Mouse (Mus musculus) forebrain, embryonic 11.5 days (tissue): ENCODE measurements around the gene Atp6v0a2. TPM values are rescaled to one million over a fixed set of nuclear protein-coding genes. Genes with fewer than 3 reads are reported as not detected.

Experiments used
- ATAC-seq: fragments of 200-750 bp; cut with Nextera tagmentation; replicated peaks from 2 replicates; pipeline ENCODE4 v1.8.0; 2017; ENCODE audit warnings: moderate TSS enrichment; ENCODE audit not compliant: low FRiP score
- DNase-seq: peaks from one replicate; pipeline ENCODE4 v3.0.0-alpha.2; 2017; ENCODE audit warnings: low spot score
- H3K27ac ChIP-seq: fragments of 300-500 bp; sonication (generic); 2 replicates; pipeline ENCODE4 v1.5.1; 2014; ENCODE audit warnings: low read depth, low read length
- H3K27me3 ChIP-seq: fragments of 300-500 bp; sonication (generic); 2 replicates; pipeline ENCODE4 v1.6.1; 2014; ENCODE audit warnings: mild to moderate bottlenecking, low read length, mixed read lengths; ENCODE audit not compliant: control insufficient read depth, insufficient read depth
- H3K36me3 ChIP-seq: fragments of 300-500 bp; sonication (generic); 2 replicates; pipeline ENCODE4 v1.6.1; 2014; ENCODE audit warnings: mild to moderate bottlenecking, low read length, moderate library complexity, mixed read lengths; ENCODE audit not compliant: control insufficient read depth, insufficient read depth
- H3K4me1 ChIP-seq: fragments of 300-500 bp; sonication (generic); replicated peaks from 2 replicates; pipeline ENCODE4 v1.6.1; 2014; ENCODE audit warnings: low read length, mixed read lengths; ENCODE audit not compliant: control insufficient read depth, insufficient read depth
- H3K4me2 ChIP-seq: fragments of 300-500 bp; sonication (generic); 2 replicates; pipeline ENCODE4 v1.6.1; 2014; ENCODE audit warnings: low read depth, mild to moderate bottlenecking, low read length, moderate library complexity, mixed read lengths; ENCODE audit not compliant: severe bottlenecking
- H3K4me3 ChIP-seq: fragments of 300-500 bp; sonication (generic); 2 replicates; pipeline ENCODE4 v1.5.1; 2014; ENCODE audit warnings: low read depth, low read length
- H3K9ac ChIP-seq: fragments of 300-500 bp; sonication (generic); 2 replicates; pipeline ENCODE4 v1.6.1; 2014; ENCODE audit warnings: low read length
- H3K9me3 ChIP-seq: fragments of 300-500 bp; sonication (generic); 2 replicates; pipeline ENCODE4 v1.6.1; 2016; ENCODE audit warnings: low read length, mixed read lengths; ENCODE audit not compliant: control insufficient read depth
- WGBS: fragments of 180-500 bp; shearing (Covaris S2); extraction: QIAGEN DNeasy Blood & Tissue Kit; methylation state at CpG from one replicate; pipeline ENCODE4 v1.1.7; 2014; 5-methylcytosine and 5-hydroxymethylcytosine counted together
- polyA plus RNA-seq: library from polyadenylated mRNA; unstranded; fragments of >200 nt; fragmentation: Nextera tagmentation; extraction: Ambion mirVana; gene quantifications from 2 replicates; pipeline ENCODE4 v1.2.1, GENCODE M21; 2014

Atp6v0a2 gene
- polyA plus RNA-seq, 1 experiment from 2014 or later = 49.6 TPM

- Histone ChIP-seq H3K4me3 (no peak overlapping the region), H3K4me1 (no peaks in the 10 kb centered on the region), H3K4me2 (no peak overlapping the region), H3K27ac (no peak overlapping the region), H3K36me3 (peaks cover 7% of the 10 kb centered on the region; the same call in 1 of the 2 replicates), H3K9ac (no peak overlapping the region), H3K27me3 (no peaks in the 10 kb centered on the region), H3K9me3 (no peaks in the 10 kb centered on the region)
- 94% methylated on average over 8 of the region's 8 CpGs for WGBS
- ATAC-seq (no peak), DNase-seq (no peak)
Measured at GRCm38 (mm10) chr5:124715135-124715534, 86.8 kb downstream of the Atp6v0a2 start.

DNA sequence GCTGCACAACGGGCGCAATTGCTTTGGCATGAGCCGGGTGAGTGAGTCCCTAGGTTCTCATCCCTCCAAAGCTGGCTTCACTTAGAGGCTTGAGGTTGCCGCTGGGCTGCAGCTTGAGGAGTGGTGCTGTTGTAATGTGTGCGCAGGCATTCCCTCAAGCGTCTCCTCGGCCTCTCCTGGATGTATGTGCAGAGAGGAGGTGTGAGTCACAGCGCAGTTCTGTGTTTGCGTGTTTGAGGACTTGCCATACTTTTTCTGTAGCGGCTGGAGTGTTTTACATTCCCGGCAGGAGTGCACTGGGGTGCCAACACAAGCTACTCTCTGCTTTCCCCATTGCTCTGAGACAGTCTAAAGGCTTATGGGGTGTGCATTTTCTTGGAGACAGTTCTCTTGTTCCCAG, 89.6 kb downstream of the Atp6v0a2 start:
- ATAC-seq = no peak
- no peak for DNase-seq
- no peaks in the 10 kb centered on the region for H3K4me1 ChIP-seq
- H3K4me2 ChIP-seq = no peak overlapping the region
- no peak overlapping the region for H3K9ac ChIP-seq
- H3K27me3 ChIP-seq = no peaks in the 10 kb centered on the region
- H3K36me3 ChIP-seq = peaks cover 5% of the 10 kb centered on the region; the same call in 1 of the 2 replicates
- H3K9me3 ChIP-seq = no peaks in the 10 kb centered on the region
- no peak overlapping the region for H3K27ac ChIP-seq
- H3K4me3 ChIP-seq = no peak overlapping the region
- WGBS = 95% methylated on average over 11 of the region's 11 CpGs

GRCm38 (mm10) chr5:124718396-124718795, 90.0 kb downstream of the Atp6v0a2 start:
- no peak overlapping the region for H3K27ac ChIP-seq
- H3K36me3 ChIP-seq = peaks cover 5% of the 10 kb centered on the region; the same call in 1 of the 2 replicates
- DNase-seq = no peak

DNA sequence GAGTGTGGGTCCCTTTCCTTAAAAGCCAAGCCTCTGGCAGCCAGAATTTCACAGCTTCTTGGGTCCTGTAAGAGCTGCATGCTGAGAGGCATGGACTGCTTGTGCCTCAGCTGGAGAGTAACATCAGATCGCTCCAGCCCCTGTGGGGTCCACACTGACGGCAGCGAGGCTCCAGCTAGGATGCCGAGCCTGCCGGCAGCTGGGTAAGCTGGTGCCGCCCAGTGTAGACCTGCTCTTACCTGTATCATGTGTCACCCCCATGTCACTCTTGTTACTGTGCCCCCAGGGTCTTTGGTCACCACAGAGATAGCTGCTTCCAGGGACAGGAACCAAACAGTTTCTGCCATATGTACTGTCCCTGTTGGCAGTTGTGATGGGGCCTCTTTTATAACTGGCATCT, 94.7 kb downstream of the Atp6v0a2 start:
- no peak for DNase-seq
- whole genome bisulfite sequencing = 90% methylated on average over 6 of the region's 6 CpGs
- no peaks in the 10 kb centered on the region for H3K9me3 ChIP-seq
- H3K4me3 ChIP-seq = no peak overlapping the region
- no peaks in the 10 kb centered on the region for H3K27me3 ChIP-seq
- H3K27ac ChIP-seq = no peak overlapping the region
- no peak overlapping the region for H3K9ac ChIP-seq
- peaks cover 3% of the 10 kb centered on the region; the same call in 1 of the 2 replicates for H3K36me3 ChIP-seq
- H3K4me2 ChIP-seq = no peak overlapping the region
- 0 out of 2 replicates have a peak, but pooled peaks cover 3% of the 10 kb centered on the region for H3K4me1 ChIP-seq
- ATAC-seq = no peak

More at GRCm38 (mm10) chr5:124718396-124718795, 90.0 kb downstream of the Atp6v0a2 start:
- H3K4me1 ChIP-seq = no peaks in the 10 kb centered on the region
- H3K9me3 ChIP-seq = no peaks in the 10 kb centered on the region
- 90% methylated on average over 7 of the region's 7 CpGs for WGBS
- H3K4me3 ChIP-seq = no peak overlapping the region
- no peaks in the 10 kb centered on the region for H3K27me3 ChIP-seq
- H3K4me2 ChIP-seq = no peak overlapping the region
- no peak for ATAC-seq
- no peak overlapping the region for H3K9ac ChIP-seq

GRCm38 (mm10) chr5:124724997-124725396, 96.6 kb downstream of the Atp6v0a2 start, which contains the start of gene Dnah10:
Gene Dnah10 (plus strand): TSS chr5:124725085.
- Histone ChIP-seq H3K9me3 (no peaks in the 10 kb centered on the region), H3K4me2 (0 out of 2 replicates have a peak within 1 kb of the TSS, but pooled peaks have one; percentile 9), H3K4me1 (0 out of 2 replicates have a peak, but pooled peaks cover 3% of the 10 kb centered on the region), H3K27ac (no peak within 1 kb of the TSS), H3K9ac (no peak within 1 kb of the TSS), H3K27me3 (no peaks in the 10 kb centered on the region), H3K4me3 (no peak within 1 kb of the TSS), H3K36me3 (no peaks in the 10 kb centered on the region; the same call in 1 of the 2 replicates)
- 12% methylated on average over 29 of the region's 29 CpGs for WGBS
- no peak for ATAC-seq
- DNase-seq = peak; percentile 74

DNA sequence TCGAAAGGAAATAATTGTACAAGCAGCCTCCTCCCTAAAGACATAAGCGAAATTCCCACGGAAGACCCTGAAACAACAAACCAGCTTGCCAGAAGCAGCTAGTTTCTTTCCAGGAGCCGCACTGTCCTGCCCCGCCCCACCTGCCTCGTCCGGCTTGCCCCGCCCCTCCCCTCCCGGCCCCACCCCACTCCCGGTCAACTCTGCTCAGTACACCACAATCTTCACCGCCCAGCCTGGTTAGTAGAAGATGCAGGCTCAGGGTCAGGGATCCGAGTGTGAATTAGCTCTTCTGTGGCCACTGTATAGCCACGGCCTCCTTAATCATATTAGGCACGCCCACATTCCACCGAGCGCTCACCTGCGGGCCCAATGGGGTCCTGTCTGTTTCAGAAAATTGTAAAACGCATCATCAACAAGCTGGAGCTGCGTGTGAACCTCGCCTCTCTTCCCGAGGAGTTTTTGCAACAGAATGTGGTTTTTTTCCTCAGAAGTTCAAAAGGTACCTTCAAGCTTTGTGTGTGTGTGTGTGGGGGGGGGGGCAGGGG, 101.4 kb downstream of the Atp6v0a2 start:
- WGBS = 15% methylated on average over 21 of the region's 21 CpGs
- no peak overlapping the region for H3K27ac ChIP-seq
- peak overlapping the region; percentile 14 for H3K4me3 ChIP-seq
- no peak overlapping the region for H3K9ac ChIP-seq
- H3K27me3 ChIP-seq = no peaks in the 10 kb centered on the region
- DNase-seq = no peak
- no peaks in the 10 kb centered on the region for H3K9me3 ChIP-seq
- no peaks in the 10 kb centered on the region for H3K36me3 ChIP-seq
- peak overlapping the region; percentile 44 for H3K4me2 ChIP-seq
- H3K4me1 ChIP-seq = 0 out of 2 replicates have a peak, but pooled peaks cover 1% of the 10 kb centered on the region
- ATAC-seq = no peak

GRCm38 (mm10) chr5:124733961-124734360, 105.6 kb downstream of the Atp6v0a2 start:
- no peaks in the 10 kb centered on the region for H3K4me1 ChIP-seq
- ATAC-seq (no peak), DNase-seq (no peak)
- 89% methylated on average over 12 of the region's 12 CpGs for whole genome bisulfite sequencing
- no peak overlapping the region for H3K4me3 ChIP-seq
- H3K9ac ChIP-seq = no peak overlapping the region
- H3K36me3 ChIP-seq = no peaks in the 10 kb centered on the region
- H3K27ac ChIP-seq = no peak overlapping the region
- no peaks in the 10 kb centered on the region for H3K9me3 ChIP-seq
- H3K27me3 ChIP-seq = no peaks in the 10 kb centered on the region
- no peak overlapping the region for H3K4me2 ChIP-seq

DNA sequence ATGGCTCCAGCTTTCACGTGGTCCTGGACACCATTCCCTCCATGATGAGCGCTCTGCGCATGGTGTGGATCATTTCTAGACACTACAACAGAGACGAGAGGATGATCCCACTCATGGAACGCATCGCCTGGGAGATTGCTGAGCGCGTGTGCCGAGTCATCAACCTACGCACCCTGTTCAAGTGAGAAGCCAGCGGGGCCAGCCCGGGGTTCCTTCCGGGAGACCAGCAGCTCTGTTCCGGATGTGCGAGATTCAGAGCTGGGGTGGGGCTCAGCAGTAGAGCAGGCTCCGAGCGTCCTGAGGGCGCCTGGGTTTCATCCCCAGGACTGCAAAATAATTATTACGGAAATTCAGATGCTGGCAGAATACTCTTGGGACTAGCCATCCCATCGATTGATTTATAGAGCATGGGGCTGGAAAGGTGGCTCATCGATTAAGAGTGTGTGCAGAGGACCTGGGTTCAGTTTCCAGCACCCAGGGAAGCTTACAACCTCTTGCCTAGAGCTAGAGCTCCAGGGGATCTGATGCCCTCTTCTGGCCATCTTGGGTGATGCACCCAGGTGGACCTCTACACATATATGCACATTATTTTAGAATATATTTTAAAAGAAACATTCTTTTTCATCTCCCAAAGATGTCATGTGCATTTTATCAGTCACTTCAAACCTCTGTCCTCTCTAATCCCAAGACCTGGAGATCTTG, 113.7 kb downstream of the Atp6v0a2 start:
- ATAC-seq (no peak), DNase-seq (no peak)
- Histone ChIP-seq H3K36me3 (no peaks in the 10 kb centered on the region), H3K9ac (no peak overlapping the region), H3K4me3 (no peak overlapping the region), H3K9me3 (no peaks in the 10 kb centered on the region; the same call in 1 of the 2 replicates), H3K4me2 (no peak overlapping the region), H3K27ac (no peak overlapping the region), H3K4me1 (no peaks in the 10 kb centered on the region), H3K27me3 (no peaks in the 10 kb centered on the region)
- 97% methylated on average over 21 of the region's 21 CpGs for WGBS
